Mouse (Mus musculus) thymus, adult 2 months (tissue): ENCODE measurements around the gene Fmnl2. TPM values are rescaled to one million over a fixed set of nuclear protein-coding genes. Genes with fewer than 3 reads are reported as not detected.

ENCODE experiments used
- DNase-seq: peaks from one replicate; pipeline ENCODE4 v3.0.0; 2021
- H3K27ac ChIP-seq: fragments of 200-500 bp; 2 replicates; pipeline ENCODE4 v1.5.1; 2012; ENCODE audit warnings: low read length, control low read depth; ENCODE audit not compliant: control insufficient read depth, insufficient read depth
- H3K27me3 ChIP-seq: fragments of 200-500 bp; 2 replicates; pipeline ENCODE4 v1.6.1; 2012; ENCODE audit warnings: mild to moderate bottlenecking, low read length, moderate library complexity, mixed read lengths; ENCODE audit not compliant: control insufficient read depth, insufficient read depth
- H3K36me3 ChIP-seq: fragments of 200-500 bp; 2 replicates; pipeline ENCODE4 v1.6.1; 2012; ENCODE audit warnings: mild to moderate bottlenecking, low read length, moderate library complexity; ENCODE audit not compliant: control insufficient read depth, insufficient read depth
- H3K4me1 ChIP-seq: fragments of 200-500 bp; replicated peaks from 2 replicates; pipeline ENCODE4 v1.6.1; 2012; ENCODE audit warnings: low read length; ENCODE audit not compliant: control insufficient read depth, insufficient read depth
- H3K4me3 ChIP-seq: fragments of 200-500 bp; 2 replicates; pipeline ENCODE4 v1.5.1; 2012; ENCODE audit warnings: mild to moderate bottlenecking, low read length, control low read depth, moderate library complexity; ENCODE audit not compliant: control insufficient read depth, insufficient read depth
- CTCF ChIP-seq: fragments of 200-500 bp; IDR thresholded peaks from 2 replicates; pipeline ENCODE4 v1.5.1; 2012; ENCODE audit warnings: mild to moderate bottlenecking, control low read depth, low read length, moderate library complexity, borderline replicate concordance; ENCODE audit not compliant: control insufficient read depth, poor library complexity, insufficient read depth; ENCODE audit errors: extremely low read depth
- POLR2A ChIP-seq: fragments of 200-500 bp; IDR thresholded peaks from 2 replicates; pipeline ENCODE4 v1.6.1; 2012; ENCODE audit warnings: mild to moderate bottlenecking, low read length, control low read depth, moderate library complexity; ENCODE audit not compliant: control insufficient read depth, poor library complexity, insufficient read depth; ENCODE audit errors: extremely low read depth
- WGBS: fragments of 180-500 bp; shearing (Covaris S2); methylation state at CpG from one replicate; pipeline ENCODE4 v1.1.7; 2018; 5-methylcytosine and 5-hydroxymethylcytosine counted together
- polyA plus RNA-seq: library from polyadenylated mRNA; depleted of rRNA; stranded (reverse); fragments of >200 nt; gene quantifications from 2 replicates; pipeline ENCODE4 v1.2.3, GENCODE M21; 2012

Gene Fmnl2
- polyA plus RNA-seq, 1 experiment, result 5.0 TPM

GRCm38 (mm10) chr2:53121797-53122196, 264.1 kb downstream of the Fmnl2 start:
- H3K4me3 ChIP-seq, result no peak overlapping the region
- 75% methylated on average over 5 of the region's 5 CpGs for WGBS
- peaks cover 6% of the 10 kb centered on the region; the same call in 1 of the 2 replicates for H3K36me3 ChIP-seq
- TF ChIP-seq CTCF (no peak), POLR2A (no peak)
- H3K27ac ChIP-seq, result no peak overlapping the region
- DNase-seq, result peak; percentile 35
- no peaks in the 10 kb centered on the region for H3K27me3 ChIP-seq
- H3K4me1 ChIP-seq, result no peaks in the 10 kb centered on the region

- no peaks in the 10 kb centered on the region for H3K4me1 ChIP-seq
- H3K36me3 ChIP-seq, result peaks cover 6% of the 10 kb centered on the region; the same call in 1 of the 2 replicates
- H3K4me3 ChIP-seq, result no peak overlapping the region
- no peak overlapping the region for H3K27ac ChIP-seq
- no peaks in the 10 kb centered on the region for H3K27me3 ChIP-seq
- TF ChIP-seq CTCF, result no peak
- no peak for TF ChIP-seq POLR2A
- WGBS, result 91% methylated on average over 3 of the region's 3 CpGs
- DNase-seq, result peak; percentile 10
These were observed 268.3 kb downstream of the Fmnl2 start for GRCm38 (mm10) chr2:53125998-53126397.

- DNase-seq, result no peak
- Histone ChIP-seq H3K36me3 (peaks cover 6% of the 10 kb centered on the region; the same call in 1 of the 2 replicates), H3K4me1 (no peaks in the 10 kb centered on the region), H3K27ac (no peak overlapping the region), H3K27me3 (no peaks in the 10 kb centered on the region), H3K4me3 (no peak overlapping the region)
- TF ChIP-seq CTCF (no peak), POLR2A (no peak)
- WGBS, result 92% methylated on average over 6 of the region's 6 CpGs
These were observed 271.4 kb downstream of the Fmnl2 start for GRCm38 (mm10) chr2:53129070-53129469.

GRCm38 (mm10) chr2:53131567-53131966, 273.9 kb downstream of the Fmnl2 start:
- no peak for DNase-seq
- Histone ChIP-seq H3K4me1 (no peaks in the 10 kb centered on the region), H3K27ac (no peak overlapping the region), H3K4me3 (no peak overlapping the region), H3K36me3 (no peaks in the 10 kb centered on the region; the same call in none of the 2 replicates), H3K27me3 (no peaks in the 10 kb centered on the region)
- 97% methylated on average over 9 of the region's 9 CpGs for WGBS
- TF ChIP-seq CTCF, result no peak
- TF ChIP-seq POLR2A, result no peak

- Histone ChIP-seq H3K36me3 (peaks cover 65% of the 10 kb centered on the region), H3K27ac (no peak overlapping the region), H3K4me1 (no peaks in the 10 kb centered on the region), H3K27me3 (no peaks in the 10 kb centered on the region), H3K4me3 (no peak overlapping the region)
- no peak for TF ChIP-seq POLR2A
- no peak for TF ChIP-seq CTCF
- DNase-seq, result no peak
These were observed 289.2 kb downstream of the Fmnl2 start for GRCm38 (mm10) chr2:53146852-53147251.

GRCm38 (mm10) chr2:53173966-53174365, 316.3 kb downstream of the Fmnl2 start:
- Histone ChIP-seq H3K27ac (no peak overlapping the region), H3K4me1 (no peaks in the 10 kb centered on the region), H3K27me3 (no peaks in the 10 kb centered on the region), H3K36me3 (peaks cover 21% of the 10 kb centered on the region), H3K4me3 (no peak overlapping the region)
- TF ChIP-seq POLR2A, result no peak
- no peak for TF ChIP-seq CTCF
- no peak for DNase-seq

GRCm38 (mm10) chr2:53178966-53179365, 321.3 kb downstream of the Fmnl2 start:
- Histone ChIP-seq H3K4me3 (no peak overlapping the region), H3K4me1 (no peaks in the 10 kb centered on the region), H3K36me3 (peaks cover 17% of the 10 kb centered on the region), H3K27me3 (no peaks in the 10 kb centered on the region), H3K27ac (no peak overlapping the region)
- TF ChIP-seq POLR2A (no peak), CTCF (no peak)
- no peak for DNase-seq
- WGBS, result 95% methylated on average over 3 of the region's 3 CpGs
